Mouse (Mus musculus) lung, embryonic 15.5 days (tissue): ENCODE measurements around the gene Fam155a. TPM values are rescaled to one million over a fixed set of nuclear protein-coding genes. Genes with fewer than 3 reads are reported as not detected.
"Not testable (repeated sequence)": the region's sequence is repeated elsewhere in the genome, so short reads cannot be mapped to it uniquely, and the experiment has no call there.

Experiments
- ATAC-seq: fragments of 200-750 bp; cut with Nextera tagmentation; 2 replicates; pipeline ENCODE4 v1.8.0; 2017; ENCODE audit warnings: moderate number of reproducible peaks, borderline replicate concordance; ENCODE audit not compliant: low FRiP score, low TSS enrichment; ENCODE audit errors: extremely low read depth
- H3K27ac ChIP-seq: fragments of 300-500 bp; sonication (generic); 2 replicates; pipeline ENCODE4 v1.5.1; 2015; ENCODE audit warnings: moderate library complexity, mild to moderate bottlenecking, inconsistent platforms
- H3K27me3 ChIP-seq: fragments of 300-500 bp; sonication (generic); 2 replicates; pipeline ENCODE4 v1.6.1; 2015; ENCODE audit warnings: inconsistent platforms
- H3K36me3 ChIP-seq: fragments of 300-500 bp; sonication (generic); 2 replicates; pipeline ENCODE4 v1.6.1; 2015; ENCODE audit warnings: inconsistent platforms
- H3K4me1 ChIP-seq: fragments of 300-500 bp; sonication (generic); 2 replicates; pipeline ENCODE4 v1.6.1; 2015; ENCODE audit warnings: inconsistent platforms
- H3K4me2 ChIP-seq: fragments of 300-500 bp; sonication (generic); 2 replicates; pipeline ENCODE4 v1.6.1; 2015; ENCODE audit warnings: inconsistent platforms, mild to moderate bottlenecking, moderate library complexity
- H3K4me3 ChIP-seq: fragments of 300-500 bp; sonication (generic); 2 replicates; pipeline ENCODE4 v1.5.1; 2015; ENCODE audit warnings: mild to moderate bottlenecking, inconsistent platforms
- H3K9ac ChIP-seq: fragments of 300-500 bp; sonication (generic); 2 replicates; pipeline ENCODE4 v1.6.1; 2015; ENCODE audit warnings: inconsistent platforms
- H3K9me3 ChIP-seq: fragments of 300-500 bp; sonication (generic); 2 replicates; pipeline ENCODE4 v1.6.1; 2016; ENCODE audit warnings: inconsistent platforms
- WGBS: fragments of 180-500 bp; shearing (Covaris S2); methylation state at CpG from one replicate; pipeline ENCODE4 v1.1.7; 2015; 5-methylcytosine and 5-hydroxymethylcytosine counted together
- polyA plus RNA-seq: library from polyadenylated mRNA; unstranded; fragments of >200 nt; fragmentation: Nextera tagmentation; extraction: Ambion mirVana; gene quantifications from 2 replicates; pipeline ENCODE4 v1.2.1, GENCODE M21; 2015

Gene Fam155a
- polyA plus RNA-seq, 1 experiment from 2014 or later = 0.15 TPM

DNA sequence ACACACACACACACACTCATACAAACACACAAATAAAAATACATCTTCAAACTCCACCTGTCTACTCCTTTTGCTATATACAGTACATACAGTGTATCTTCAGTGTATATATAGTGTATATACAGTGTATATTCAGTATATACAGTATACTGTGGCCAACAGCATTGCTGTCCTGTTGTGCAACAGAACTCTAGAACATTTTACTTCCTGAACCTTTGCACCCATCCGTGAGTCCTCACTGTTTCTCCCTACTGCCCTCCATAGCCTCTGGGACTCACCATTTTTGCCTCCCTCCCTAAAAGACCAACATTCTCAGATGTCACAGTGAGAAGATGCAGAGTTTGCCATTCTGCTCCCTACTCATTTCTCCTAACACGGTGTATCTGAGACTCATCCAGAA lies 347.8 kb downstream of the Fam155a start:
- Histone ChIP-seq H3K27ac (no peak overlapping the region), H3K36me3 (no peaks in the 10 kb centered on the region), H3K4me3 (no peak overlapping the region), H3K9ac (no peak overlapping the region), H3K4me1 (no peaks in the 10 kb centered on the region), H3K9me3 (no peaks in the 10 kb centered on the region), H3K4me2 (no peak overlapping the region), H3K27me3 (no peaks in the 10 kb centered on the region)
- WGBS = 69% methylated on average over 2 of the region's 2 CpGs
- no peak for ATAC-seq

DNA sequence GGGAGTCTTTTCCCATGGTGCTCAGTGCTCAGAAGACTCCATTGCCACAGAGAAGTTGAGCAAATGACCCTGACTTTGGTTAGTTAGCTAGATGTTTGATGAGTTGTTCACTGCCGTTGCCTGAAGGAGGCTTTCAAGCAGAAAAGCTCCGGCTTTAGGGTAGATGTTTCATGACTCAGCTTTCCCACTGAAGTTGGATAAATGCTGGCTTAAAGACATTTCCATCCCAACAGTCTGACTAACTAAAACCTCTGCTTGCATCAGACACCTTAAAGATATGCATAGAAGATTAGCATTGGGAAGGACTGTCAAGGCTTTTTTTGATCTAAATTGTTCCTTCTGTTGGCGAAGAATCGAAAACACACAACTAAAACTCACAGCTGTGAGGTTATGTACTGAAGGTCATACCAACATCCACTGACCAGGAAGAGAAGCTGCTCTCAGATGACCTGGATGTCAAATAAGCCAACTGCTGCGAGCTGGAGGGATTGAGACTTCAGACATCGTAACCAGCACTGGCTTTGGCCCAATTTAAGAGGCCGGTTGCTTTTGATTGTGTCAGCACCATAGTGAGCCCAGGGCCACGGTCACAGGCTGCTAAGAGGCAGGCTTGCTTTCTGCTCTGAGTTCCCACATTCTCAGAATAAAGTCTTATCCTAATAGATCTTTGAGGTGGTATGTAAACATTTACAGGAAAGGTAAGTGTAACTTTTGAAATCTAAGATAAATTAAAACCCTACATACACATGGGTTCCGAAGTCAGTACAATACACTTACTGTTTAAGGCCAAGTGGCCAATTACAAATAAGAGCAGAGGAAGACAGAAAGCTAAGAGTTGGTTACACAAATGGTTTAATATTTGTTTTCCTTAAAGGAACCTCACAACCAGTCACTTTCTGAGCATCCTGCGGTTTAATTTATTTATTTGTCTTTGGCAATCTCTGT lies 351.8 kb downstream of the Fam155a start:
- Histone ChIP-seq H3K4me3 (no peak overlapping the region), H3K27ac (0 out of 2 replicates have a peak overlapping the region, but pooled peaks have one; percentile 54), H3K36me3 (no peaks in the 10 kb centered on the region), H3K4me2 (no peak overlapping the region), H3K9me3 (no peaks in the 10 kb centered on the region), H3K9ac (no peak overlapping the region), H3K27me3 (no peaks in the 10 kb centered on the region), H3K4me1 (no peaks in the 10 kb centered on the region)
- ATAC-seq = peak; percentile 78
- 41% methylated on average over 10 of the region's 10 CpGs for WGBS

DNA sequence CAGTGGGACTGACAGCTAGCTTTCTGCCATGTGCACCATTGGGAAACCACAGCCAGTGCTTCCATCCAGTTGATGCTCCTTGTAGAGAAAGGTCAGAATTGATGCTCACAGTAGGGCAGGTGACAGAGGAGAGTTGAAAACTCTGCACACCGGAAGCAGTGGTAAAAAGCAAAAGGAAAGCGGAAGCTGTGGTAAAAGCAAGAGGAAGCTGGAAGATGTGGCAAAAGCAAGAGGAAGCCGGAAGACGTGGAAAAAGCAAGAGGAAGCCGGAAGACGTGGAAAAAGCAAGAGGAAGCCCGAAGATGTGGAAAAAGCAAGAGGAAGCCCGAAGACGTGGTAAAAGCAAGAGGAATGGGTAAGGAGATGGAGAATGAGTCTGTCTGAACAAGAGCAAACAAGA lies 354.8 kb downstream of the Fam155a start:
- no peak overlapping the region for H3K4me3 ChIP-seq
- H3K27me3 ChIP-seq = no peaks in the 10 kb centered on the region
- no peak overlapping the region for H3K4me2 ChIP-seq
- H3K9me3 ChIP-seq = no peaks in the 10 kb centered on the region
- WGBS = 82% methylated on average over 9 of the region's 9 CpGs
- H3K27ac ChIP-seq = no peak overlapping the region
- ATAC-seq = no peak
- H3K36me3 ChIP-seq = no peaks in the 10 kb centered on the region
- H3K4me1 ChIP-seq = no peaks in the 10 kb centered on the region
- H3K9ac ChIP-seq = no peak overlapping the region

DNA sequence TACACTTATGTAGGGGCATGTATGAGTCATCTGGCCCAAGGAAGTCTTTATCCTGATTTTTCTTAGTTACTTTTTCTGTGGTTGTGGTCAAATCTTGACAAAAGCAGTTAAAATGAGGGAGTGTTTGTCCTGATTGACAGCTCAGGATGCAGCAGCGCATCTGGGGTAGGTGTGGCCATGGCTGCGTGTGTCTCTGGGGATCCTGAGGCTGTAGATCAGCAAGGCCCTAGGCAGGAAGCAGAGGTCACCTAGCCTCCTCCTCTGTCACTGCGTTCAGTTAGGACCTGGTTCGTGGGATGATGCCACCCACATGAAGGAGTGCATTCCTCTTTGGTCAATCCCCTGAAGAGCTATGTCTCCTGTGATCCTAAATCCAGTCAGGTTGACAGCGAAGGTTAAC lies 362.5 kb downstream of the Fam155a start:
- Histone ChIP-seq H3K4me1 (no peaks in the 10 kb centered on the region), H3K27ac (no peak overlapping the region), H3K36me3 (no peaks in the 10 kb centered on the region), H3K27me3 (no peaks in the 10 kb centered on the region), H3K9me3 (no peaks in the 10 kb centered on the region), H3K9ac (no peak overlapping the region), H3K4me2 (no peak overlapping the region), H3K4me3 (no peak overlapping the region)
- no peak for ATAC-seq
- WGBS = 41% methylated on average over 5 of the region's 5 CpGs

DNA sequence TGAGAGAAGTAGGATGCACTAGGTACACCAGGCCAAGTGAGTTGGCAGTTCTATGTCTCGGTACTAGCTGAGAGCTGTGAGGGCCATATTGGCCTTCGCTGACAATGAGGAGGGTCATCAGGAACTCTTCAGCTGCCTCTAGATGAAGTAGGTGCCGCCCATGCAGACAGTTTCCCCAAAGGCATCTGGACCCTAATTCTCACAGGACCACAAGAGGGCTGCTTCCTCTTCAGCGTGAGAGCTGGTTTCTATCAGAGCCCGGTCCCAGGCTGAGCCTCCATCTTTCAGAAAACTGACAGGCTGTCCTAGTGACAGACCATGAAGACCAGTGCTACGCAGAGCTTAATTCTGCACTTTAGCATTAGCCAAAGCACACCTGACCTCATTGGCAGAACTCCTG lies 364.8 kb downstream of the Fam155a start:
- Histone ChIP-seq H3K4me2 (no peak overlapping the region), H3K36me3 (no peaks in the 10 kb centered on the region), H3K4me1 (no peaks in the 10 kb centered on the region), H3K4me3 (no peak overlapping the region), H3K9ac (no peak overlapping the region), H3K27ac (no peak overlapping the region), H3K9me3 (no peaks in the 10 kb centered on the region), H3K27me3 (no peaks in the 10 kb centered on the region)
- WGBS = 79% methylated on average over 6 of the region's 6 CpGs
- no peak for ATAC-seq

DNA sequence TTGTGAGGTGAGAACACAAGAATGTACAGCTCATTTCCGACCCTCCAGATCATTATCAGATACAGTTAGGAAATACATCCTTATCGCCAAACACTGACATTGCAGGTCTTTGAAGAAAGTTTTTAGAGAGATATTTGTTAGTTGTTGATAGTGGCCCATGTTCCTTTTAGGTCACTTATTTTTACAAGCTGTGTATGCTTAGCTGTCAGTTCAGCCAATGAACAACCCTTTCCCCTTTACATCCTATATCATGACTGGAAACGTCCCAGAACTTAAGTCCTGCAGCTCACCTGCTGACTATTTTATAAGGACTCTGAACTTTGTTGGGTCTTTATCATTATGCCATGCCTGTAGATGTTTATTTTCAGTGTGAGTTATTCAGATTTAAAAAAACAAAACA lies 366.3 kb downstream of the Fam155a start:
- no peaks in the 10 kb centered on the region for H3K36me3 ChIP-seq
- H3K27ac ChIP-seq = no peak overlapping the region
- H3K4me3 ChIP-seq = no peak overlapping the region
- H3K9ac ChIP-seq = no peak overlapping the region
- H3K4me1 ChIP-seq = no peaks in the 10 kb centered on the region
- H3K27me3 ChIP-seq = no peaks in the 10 kb centered on the region
- H3K9me3 ChIP-seq = no peaks in the 10 kb centered on the region
- 39% methylated on average over 3 of the region's 3 CpGs for WGBS
- no peak for ATAC-seq
- no peak overlapping the region for H3K4me2 ChIP-seq

DNA sequence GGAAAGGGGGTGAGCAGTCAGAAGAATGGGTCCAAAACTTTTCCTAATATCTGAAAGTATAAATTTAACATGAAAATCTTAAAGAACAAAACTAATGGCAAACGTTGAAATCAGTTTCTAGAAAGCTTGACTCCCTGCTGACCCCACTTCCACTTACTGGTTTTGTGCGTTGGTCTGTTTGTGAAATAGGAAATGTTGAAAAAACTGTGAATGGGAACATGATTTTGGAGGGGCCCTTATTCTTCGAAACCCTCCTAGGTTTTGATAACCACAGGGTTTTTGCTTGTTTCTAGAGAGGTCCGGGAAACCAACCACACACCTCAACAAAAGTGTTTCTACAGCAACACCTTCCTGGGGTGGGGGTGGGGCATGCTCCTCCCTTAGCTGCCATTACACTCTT lies 368.6 kb downstream of the Fam155a start:
- Histone ChIP-seq H3K9ac (no peak overlapping the region), H3K27ac (no peak overlapping the region)

DNA sequence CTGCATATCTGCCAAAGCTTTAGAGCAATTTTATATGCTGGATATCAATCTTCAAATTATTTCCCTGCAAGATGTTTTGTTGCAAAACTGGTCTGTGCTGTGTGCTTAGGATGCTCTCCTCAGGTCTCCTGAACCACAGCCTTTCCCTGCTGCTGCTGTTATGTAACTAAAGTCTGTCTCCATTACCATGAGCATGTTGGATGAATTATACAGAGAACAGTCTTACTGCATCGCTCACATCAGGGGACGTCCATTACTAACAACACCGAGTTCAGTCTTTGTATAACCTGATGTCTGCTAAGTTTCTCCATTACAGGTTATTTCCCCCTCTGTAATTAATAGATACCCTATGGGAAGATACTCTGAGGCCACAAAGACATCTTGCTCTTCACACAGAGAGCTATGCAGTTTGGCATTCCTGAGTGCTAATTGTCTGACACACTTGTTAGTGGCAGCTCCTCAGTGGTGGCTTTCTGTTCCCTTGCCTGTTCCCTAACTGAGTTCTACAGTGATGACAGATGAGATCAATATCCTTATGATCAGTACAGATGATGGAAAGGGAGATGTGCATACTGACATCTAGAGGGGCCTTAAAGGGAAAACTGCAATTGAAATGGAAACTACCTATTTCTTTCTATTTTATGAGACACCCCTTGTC lies 372.2 kb downstream of the Fam155a start:
- Histone ChIP-seq H3K9me3 (no peaks in the 10 kb centered on the region), H3K27me3 (no peaks in the 10 kb centered on the region), H3K9ac (no peak overlapping the region), H3K4me3 (no peak overlapping the region), H3K4me1 (no peaks in the 10 kb centered on the region), H3K36me3 (no peaks in the 10 kb centered on the region), H3K27ac (no peak overlapping the region), H3K4me2 (no peak overlapping the region)
- WGBS = 80% methylated on average over 3 of the region's 3 CpGs
- ATAC-seq = no peak

More for the DNA sequence above, 368.6 kb downstream of the Fam155a start:
- Histone ChIP-seq H3K36me3 (no peaks in the 10 kb centered on the region), H3K4me2 (no peak overlapping the region), H3K4me3 (no peak overlapping the region), H3K27me3 (no peaks in the 10 kb centered on the region), H3K9me3 (no peaks in the 10 kb centered on the region), H3K4me1 (no peaks in the 10 kb centered on the region)
- WGBS = 37% methylated on average over 4 of the region's 4 CpGs
- ATAC-seq = no peak

DNA sequence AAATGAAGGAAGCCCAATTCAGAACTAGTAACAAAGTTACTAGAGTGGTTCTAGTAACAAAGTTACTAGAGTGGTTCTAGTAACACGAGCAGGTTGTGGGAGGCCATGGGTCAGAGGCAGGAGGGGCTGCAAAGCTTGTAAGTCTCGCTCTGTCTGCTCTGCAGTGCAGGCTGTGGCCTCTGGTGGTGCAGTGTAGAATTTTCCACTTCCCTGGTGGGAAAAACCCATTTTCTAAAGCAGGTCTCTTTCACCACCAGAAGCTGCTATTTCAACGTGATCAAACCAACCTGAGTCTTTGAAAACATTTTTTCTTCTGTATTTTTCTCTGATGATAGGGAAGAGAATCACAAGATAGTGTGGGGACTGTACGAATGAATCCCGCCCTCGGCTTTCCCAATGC lies 372.9 kb downstream of the Fam155a start:
- H3K4me2 ChIP-seq = no peak overlapping the region
- no peaks in the 10 kb centered on the region for H3K36me3 ChIP-seq
- no peaks in the 10 kb centered on the region for H3K4me1 ChIP-seq
- WGBS = 58% methylated on average over 6 of the region's 6 CpGs
- ATAC-seq = no peak
- H3K27ac ChIP-seq = no peak overlapping the region
- H3K9me3 ChIP-seq = no peaks in the 10 kb centered on the region
- H3K4me3 ChIP-seq = no peak overlapping the region
- no peaks in the 10 kb centered on the region for H3K27me3 ChIP-seq
- no peak overlapping the region for H3K9ac ChIP-seq

DNA sequence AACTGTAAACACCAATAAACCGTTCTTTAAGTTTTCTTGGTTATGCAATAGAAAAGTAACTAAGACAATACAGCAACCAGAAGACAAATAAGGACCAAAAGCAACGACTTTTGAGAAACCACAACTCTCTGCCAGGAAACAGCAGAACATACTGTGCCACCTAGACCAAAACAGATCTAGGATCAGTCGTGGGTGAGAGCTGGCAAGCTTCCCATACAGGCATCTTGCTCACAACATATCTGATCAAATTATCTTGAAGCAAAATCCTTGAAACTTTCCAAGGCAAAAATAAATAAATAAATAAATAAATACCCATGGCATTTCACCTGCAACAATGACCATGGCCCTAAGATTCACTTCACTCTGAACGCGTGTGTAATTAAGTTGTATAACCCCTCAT lies 376.3 kb downstream of the Fam155a start:
- Histone ChIP-seq H3K4me3 (no peak overlapping the region), H3K36me3 (no peaks in the 10 kb centered on the region), H3K9ac (no peak overlapping the region), H3K9me3 (no peaks in the 10 kb centered on the region), H3K4me2 (no peak overlapping the region), H3K4me1 (no peaks in the 10 kb centered on the region), H3K27me3 (no peaks in the 10 kb centered on the region), H3K27ac (no peak overlapping the region)
- WGBS = 77% methylated on average over 5 of the region's 5 CpGs
- no peak for ATAC-seq

DNA sequence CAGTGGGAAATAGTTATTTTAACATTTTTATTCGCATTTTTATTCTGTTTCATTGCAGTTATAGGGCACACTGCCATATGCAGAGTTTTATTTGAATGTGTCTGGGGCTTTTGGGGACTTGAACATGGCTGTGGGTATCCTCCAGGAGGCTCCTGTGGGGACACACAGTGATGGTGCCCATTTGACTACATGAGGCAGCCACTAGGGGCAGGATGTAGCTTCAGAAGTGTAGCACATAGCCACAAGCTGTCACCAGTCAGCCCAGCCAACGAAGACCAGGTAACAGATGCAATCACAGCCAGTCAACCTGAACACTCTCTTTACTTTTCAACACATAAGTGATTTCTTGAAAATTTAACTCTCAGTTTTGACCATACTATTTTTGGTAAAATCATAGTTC lies 377.7 kb downstream of the Fam155a start:
- WGBS = 39% methylated on average over 2 of the region's 2 CpGs
- Histone ChIP-seq H3K4me3 (no peak overlapping the region), H3K9ac (no peak overlapping the region), H3K36me3 (no peaks in the 10 kb centered on the region), H3K4me2 (no peak overlapping the region), H3K9me3 (no peaks in the 10 kb centered on the region), H3K27me3 (no peaks in the 10 kb centered on the region), H3K27ac (no peak overlapping the region), H3K4me1 (no peaks in the 10 kb centered on the region)
- ATAC-seq = no peak

DNA sequence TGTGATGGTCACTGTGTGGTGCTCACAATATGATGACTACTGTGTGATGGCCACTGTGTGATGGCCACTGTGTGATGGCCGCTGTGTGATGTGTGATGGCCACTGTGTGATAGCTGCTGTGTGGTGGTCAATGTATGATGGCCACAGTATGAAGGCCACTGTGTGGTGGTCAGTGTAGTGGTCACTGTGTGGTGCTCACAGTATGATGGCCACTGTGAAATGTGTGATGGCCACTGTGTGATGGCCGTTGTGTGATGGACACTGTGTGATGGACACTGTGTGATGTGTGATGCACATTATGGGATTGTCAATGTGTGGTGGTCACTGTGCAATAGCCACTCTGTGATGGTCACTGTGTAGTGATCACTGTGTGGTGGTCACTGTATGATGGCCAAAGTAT lies 380.7 kb downstream of the Fam155a start:
- H3K27ac ChIP-seq, H3K27me3 ChIP-seq, H3K36me3 ChIP-seq, H3K4me2 ChIP-seq, H3K9ac ChIP-seq, H3K4me1 ChIP-seq, H3K4me3 ChIP-seq, H3K9me3 ChIP-seq: not testable (repeated sequence)
- ATAC-seq = 0 out of 2 replicates have a peak, but pooled peaks have one; percentile 35
- 71% methylated on average over 2 of the region's 2 CpGs for WGBS
